Mouse (Mus musculus): Measurements from ENCODE around the gene Aup1. TPM values are rescaled to one million over a fixed set of nuclear protein-coding genes. Genes with fewer than 3 reads are reported as not detected.

The Aup1 gene
- polyA plus RNA-seq, 1 experiment from 2014 or later, result 112 TPM

DNA sequence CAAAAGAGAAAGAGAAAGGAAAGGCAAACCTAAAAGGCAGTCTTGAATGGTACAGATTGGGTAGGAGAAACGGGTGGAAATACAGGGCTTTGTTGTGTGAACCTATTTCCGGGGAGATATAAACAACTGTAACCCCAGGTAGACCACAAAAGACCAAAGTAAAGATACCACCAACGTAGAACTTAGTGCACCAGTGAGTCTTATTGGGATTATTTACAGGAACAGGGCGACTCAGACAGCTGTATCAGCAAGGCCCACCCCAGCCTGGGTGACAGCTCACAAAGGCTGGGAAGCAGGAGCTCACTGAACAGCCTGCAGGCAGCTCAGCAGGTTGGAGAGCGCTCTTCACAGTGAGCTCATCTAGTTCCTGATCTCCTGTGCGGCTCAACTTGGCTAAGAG, 41.6 kb downstream of the Aup1 start:
- H3K9me3 ChIP-seq (ENCODE audit: control insufficient read depth, low read length), result no peaks in the 10 kb centered on the region
- 44% methylated on average over 6 of the region's 6 CpGs for WGBS

DNA sequence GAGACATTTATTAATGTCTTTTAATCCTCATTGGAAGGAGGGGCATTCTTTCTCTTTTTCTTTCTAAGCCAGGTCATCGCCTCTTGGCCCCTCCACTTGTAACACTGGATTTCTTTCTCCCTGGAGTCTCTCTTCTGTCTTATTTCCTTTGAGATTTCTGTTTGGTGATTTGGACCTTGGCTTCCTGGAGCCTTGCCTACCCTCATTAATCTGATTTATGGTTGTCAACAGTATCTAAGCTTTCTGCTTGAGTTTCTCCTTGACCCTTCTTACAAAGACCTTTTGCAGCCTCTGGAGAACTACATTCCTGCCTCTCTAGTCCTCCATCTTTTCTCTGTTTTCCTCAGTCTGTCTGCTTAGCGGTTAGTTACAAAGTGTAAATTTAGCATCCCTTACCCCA, 44.1 kb downstream of the Aup1 start:
- peaks cover 8% of the 10 kb centered on the region; the same call in 1 of the 2 replicates for H3K4me1 ChIP-seq (replicated peaks; ENCODE audit: control insufficient read depth, insufficient read depth, low read length)
- ATAC-seq (ENCODE audit: low FRiP score) (no peak), DNase-seq (ENCODE audit: low spot score) (no peak)
- no peak overlapping the region for H3K4me3 ChIP-seq (ENCODE audit: low read depth, low read length)
- 86% methylated on average over 2 of the region's 2 CpGs for WGBS
- H3K27ac ChIP-seq (ENCODE audit: low read depth, low read length), result no peak overlapping the region
- H3K36me3 ChIP-seq (ENCODE audit: control insufficient read depth, insufficient read depth, low read length), result no peaks in the 10 kb centered on the region
- no peak overlapping the region for H3K9ac ChIP-seq (ENCODE audit: low read depth, low read length)
- no peak overlapping the region for H3K4me2 ChIP-seq (replicated peaks; ENCODE audit: low read depth, low read length)
- no peaks in the 10 kb centered on the region for H3K9me3 ChIP-seq (ENCODE audit: control insufficient read depth, low read length)
- no peaks in the 10 kb centered on the region; the same call in 1 of the 2 replicates for H3K27me3 ChIP-seq (ENCODE audit: control insufficient read depth, insufficient read depth, low read length)

More for the DNA sequence above, 41.6 kb downstream of the Aup1 start:
- DNase-seq (ENCODE audit: low spot score) (no peak), ATAC-seq (ENCODE audit: low FRiP score) (no peak)
- no peak overlapping the region for H3K9ac ChIP-seq (ENCODE audit: low read depth, low read length)
- no peaks in the 10 kb centered on the region for H3K36me3 ChIP-seq (ENCODE audit: control insufficient read depth, insufficient read depth, low read length)
- H3K4me1 ChIP-seq (replicated peaks; ENCODE audit: control insufficient read depth, insufficient read depth, low read length), result no peaks in the 10 kb centered on the region
- H3K27me3 ChIP-seq (ENCODE audit: control insufficient read depth, insufficient read depth, low read length), result no peaks in the 10 kb centered on the region; the same call in 1 of the 2 replicates
- no peak overlapping the region for H3K4me2 ChIP-seq (replicated peaks; ENCODE audit: low read depth, low read length)
- no peak overlapping the region for H3K4me3 ChIP-seq (ENCODE audit: low read depth, low read length)
- H3K27ac ChIP-seq (ENCODE audit: low read depth, low read length), result no peak overlapping the region

DNA sequence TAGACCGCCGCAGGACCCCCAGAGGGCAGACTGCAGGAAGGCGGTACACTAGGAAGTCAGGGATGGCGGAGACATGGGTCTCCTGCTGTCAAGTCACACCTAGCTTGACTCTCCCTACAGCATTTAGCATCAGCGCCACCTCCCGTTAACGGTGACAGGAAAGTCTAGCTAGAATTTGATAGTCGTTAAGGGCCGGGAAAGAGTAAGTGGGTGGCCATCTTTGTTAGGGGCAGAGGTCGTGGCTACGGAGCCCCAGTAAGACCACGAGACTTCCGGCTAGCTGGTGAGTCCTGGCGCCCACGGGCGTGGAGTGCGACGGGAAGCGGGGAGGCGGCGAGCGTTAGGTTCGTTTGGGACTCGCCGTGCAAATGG, 47.0 kb downstream of the Aup1 start, which contains the start of the genes Ccdc142 and Gm42688:
Gene Ccdc142, plus strand, starts transcription at position 286 of the 372 bp plus-strand sequence.
Gene Gm42688, plus strand, starts transcription at position 302 of the 372 bp plus-strand sequence.
- peak; percentile 84 for DNase-seq (ENCODE audit: low spot score)
- Histone ChIP-seq H3K27me3 (ENCODE audit: control insufficient read depth, insufficient read depth, low read length) (no peaks in the 10 kb centered on the region), H3K4me3 (ENCODE audit: low read depth, low read length) (peak within 1 kb of the TSS; percentile 56), H3K36me3 (ENCODE audit: control insufficient read depth, insufficient read depth, low read length) (no peaks in the 10 kb centered on the region), H3K9me3 (ENCODE audit: control insufficient read depth, low read length) (no peaks in the 10 kb centered on the region), H3K9ac (ENCODE audit: low read depth, low read length) (peak within 1 kb of the TSS; percentile 76), H3K4me2 (replicated peaks; ENCODE audit: low read depth, low read length) (peak within 1 kb of the TSS; percentile 96), H3K27ac (ENCODE audit: low read depth, low read length) (peak within 1 kb of the TSS; percentile 64), H3K4me1 (replicated peaks; ENCODE audit: control insufficient read depth, insufficient read depth, low read length) (peaks cover 8% of the 10 kb centered on the region; the same call in 1 of the 2 replicates)
- peak; percentile 87 for ATAC-seq (ENCODE audit: low FRiP score)
- WGBS, result 1% methylated on average over 20 of the region's 25 CpGs

DNA sequence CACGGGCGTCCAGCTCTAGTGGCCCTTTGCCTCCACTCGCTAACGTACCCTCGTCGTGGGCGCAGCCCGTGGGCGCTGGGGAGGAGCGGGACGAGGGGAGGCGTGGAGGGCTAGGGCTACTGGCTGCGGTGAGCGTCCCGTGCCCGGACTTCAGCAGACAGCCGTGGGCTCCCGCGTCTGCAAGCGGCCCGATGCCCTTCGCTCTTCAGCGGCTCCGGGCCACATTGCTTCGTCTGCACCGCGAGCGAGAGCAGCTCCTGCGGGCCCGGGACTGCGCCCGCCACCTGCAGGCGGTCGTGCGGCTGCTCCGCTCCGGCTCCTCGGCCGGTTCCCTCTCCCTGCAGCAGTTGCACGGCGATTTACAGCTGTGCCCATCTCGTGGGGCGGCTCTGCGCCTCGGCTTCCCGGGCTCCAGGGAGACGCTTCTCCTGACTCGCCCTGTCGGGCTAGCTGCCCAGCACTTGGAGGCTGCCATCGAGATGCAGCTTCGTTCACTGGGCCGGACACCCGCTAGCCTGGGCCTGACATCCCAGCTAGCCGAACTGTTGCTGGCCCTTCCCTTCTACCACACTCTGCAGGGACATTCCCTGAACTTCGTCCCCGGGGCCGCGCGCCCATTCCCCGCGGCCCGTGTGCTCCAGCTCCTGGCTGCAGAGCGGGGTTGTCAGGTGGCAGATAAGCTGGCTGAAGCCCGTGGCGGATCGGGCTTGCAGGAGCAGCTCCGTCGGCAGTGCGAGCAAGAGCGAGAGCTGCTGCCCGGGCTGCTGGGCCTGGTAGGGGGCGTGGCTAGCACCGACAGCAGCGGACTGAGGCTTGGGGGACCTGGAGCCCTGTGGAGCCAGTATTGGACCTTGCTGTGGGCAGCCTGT, 47.6 kb downstream of the Aup1 start:
- ATAC-seq (ENCODE audit: low FRiP score), result peak; percentile 84
- H3K4me2 ChIP-seq (replicated peaks; ENCODE audit: low read depth, low read length), result peak overlapping the region; percentile 96
- WGBS, result under 1% methylated on average over 74 of the region's 74 CpGs

DNA sequence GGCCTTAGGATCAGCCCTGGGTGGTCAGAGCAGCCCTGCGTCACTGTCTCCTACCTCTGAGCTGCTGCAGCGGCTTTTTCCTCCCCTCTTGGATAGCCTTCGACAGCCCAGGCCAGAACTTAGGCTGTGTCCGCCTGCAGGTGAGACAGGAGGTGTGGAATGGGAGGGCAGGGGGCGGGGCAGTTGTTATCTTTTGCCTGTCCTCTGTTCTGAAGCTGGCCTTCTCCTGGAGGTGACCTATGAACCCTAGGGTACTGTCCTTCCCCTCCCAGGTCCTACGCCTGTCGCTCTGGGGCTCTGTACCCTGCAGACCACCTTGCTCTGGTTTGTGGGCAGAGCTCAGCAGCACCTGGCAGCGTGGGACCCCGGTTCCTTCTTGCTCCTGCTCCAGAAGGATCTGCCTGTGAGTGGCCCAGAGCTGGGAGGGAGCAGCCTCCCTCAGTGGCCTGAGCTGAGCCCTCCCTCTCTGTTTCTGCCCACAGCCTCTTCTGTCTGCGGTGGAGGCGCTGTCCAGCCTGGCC, 48.9 kb downstream of the Aup1 start:
- no peaks in the 10 kb centered on the region for H3K27me3 ChIP-seq (ENCODE audit: control insufficient read depth, insufficient read depth, low read length)
- no peaks in the 10 kb centered on the region for H3K9me3 ChIP-seq (ENCODE audit: control insufficient read depth, low read length)
- ATAC-seq (ENCODE audit: low FRiP score), result no peak
- no peak overlapping the region for H3K27ac ChIP-seq (ENCODE audit: low read depth, low read length)
- no peaks in the 10 kb centered on the region for H3K36me3 ChIP-seq (ENCODE audit: control insufficient read depth, insufficient read depth, low read length)
- DNase-seq (ENCODE audit: low spot score), result no peak
- no peak overlapping the region for H3K4me3 ChIP-seq (ENCODE audit: low read depth, low read length)
- H3K4me1 ChIP-seq (replicated peaks; ENCODE audit: control insufficient read depth, insufficient read depth, low read length), result peaks cover 11% of the 10 kb centered on the region; the same call in 1 of the 2 replicates
- no peak overlapping the region; the same call in 1 of the 2 replicates for H3K9ac ChIP-seq (ENCODE audit: low read depth, low read length)
- H3K4me2 ChIP-seq (replicated peaks; ENCODE audit: low read depth, low read length), result peak overlapping the region; percentile 96
- 49% methylated on average over 11 of the region's 11 CpGs for WGBS

More for the DNA sequence above, 47.6 kb downstream of the Aup1 start:
- peak overlapping the region; percentile 76 for H3K9ac ChIP-seq (ENCODE audit: low read depth, low read length)
- H3K36me3 ChIP-seq (ENCODE audit: control insufficient read depth, insufficient read depth, low read length), result no peaks in the 10 kb centered on the region
- DNase-seq (ENCODE audit: low spot score), result peak; percentile 70
- H3K4me1 ChIP-seq (replicated peaks; ENCODE audit: control insufficient read depth, insufficient read depth, low read length), result peaks cover 8% of the 10 kb centered on the region; the same call in 1 of the 2 replicates
- H3K27ac ChIP-seq (ENCODE audit: low read depth, low read length), result peak overlapping the region; percentile 64
- H3K4me3 ChIP-seq (ENCODE audit: low read depth, low read length), result peak overlapping the region; percentile 56
- H3K9me3 ChIP-seq (ENCODE audit: control insufficient read depth, low read length), result no peaks in the 10 kb centered on the region
- no peaks in the 10 kb centered on the region for H3K27me3 ChIP-seq (ENCODE audit: control insufficient read depth, insufficient read depth, low read length)

DNA sequence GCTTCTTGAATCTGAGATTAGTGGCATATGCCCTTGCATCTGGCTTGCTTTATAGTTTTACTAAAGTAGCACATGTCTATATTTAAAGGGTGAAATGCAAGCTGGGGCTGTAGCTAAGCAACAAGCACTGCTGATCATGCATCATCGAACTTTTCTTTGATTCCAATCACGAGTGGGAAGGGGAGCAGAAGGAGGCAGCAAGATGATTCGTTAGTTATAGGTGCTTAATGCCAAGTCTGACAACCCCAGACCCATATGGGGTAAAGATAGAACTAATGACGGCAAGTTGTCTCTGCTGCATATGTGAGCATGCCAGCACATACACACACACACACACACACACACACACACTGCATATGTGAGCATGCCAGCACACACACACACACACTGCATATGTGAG, 49.8 kb downstream of the Aup1 start:
- Histone ChIP-seq H3K4me3 (ENCODE audit: low read depth, low read length) (no peak overlapping the region), H3K9me3 (ENCODE audit: control insufficient read depth, low read length) (no peaks in the 10 kb centered on the region), H3K4me2 (replicated peaks; ENCODE audit: low read depth, low read length) (no peak overlapping the region), H3K4me1 (replicated peaks; ENCODE audit: control insufficient read depth, insufficient read depth, low read length) (peaks cover 12% of the 10 kb centered on the region; the same call in 1 of the 2 replicates), H3K27ac (ENCODE audit: low read depth, low read length) (no peak overlapping the region), H3K9ac (ENCODE audit: low read depth, low read length) (no peak overlapping the region), H3K27me3 (ENCODE audit: control insufficient read depth, insufficient read depth, low read length) (no peaks in the 10 kb centered on the region), H3K36me3 (ENCODE audit: control insufficient read depth, insufficient read depth, low read length) (no peaks in the 10 kb centered on the region)
- DNase-seq (ENCODE audit: low spot score), result no peak
- ATAC-seq (ENCODE audit: low FRiP score), result no peak
- 83% methylated on average over 4 of the region's 4 CpGs for WGBS

MicroRNAs encoded within 50 kb of the gene (microRNA counts, 519-probe panel; counts per million panel counts)
- not detected for microRNA mmu-miR-3470a+mmu-miR-3470b

Other genes starting within 250 kb of the Aup1 start
- 1.7 and 2.0 TPM in 2 replicates for gene Sema4f, start 114.8 kb upstream of the Aup1 start, polyA plus RNA-seq (2014; fragmentation: Nextera tagmentation; extraction: Ambion mirVana)
- 0.22 TPM in 1 of 2 replicates, not detected in the other for gene M1ap, start 107.6 kb upstream of the Aup1 start, polyA plus RNA-seq (2014; fragmentation: Nextera tagmentation; extraction: Ambion mirVana)
- gene Dok1, start 21.1 kb upstream of the Aup1 start, polyA plus RNA-seq (2014; fragmentation: Nextera tagmentation; extraction: Ambion mirVana), result 4.5 and 6.6 TPM in 2 replicates
- 7.1 and 7.7 TPM in 2 replicates for gene Loxl3, start 20.3 kb upstream of the Aup1 start, polyA plus RNA-seq (2014; fragmentation: Nextera tagmentation; extraction: Ambion mirVana)
- gene Htra2, start 752 bp downstream of the Aup1 start, polyA plus RNA-seq (2014; fragmentation: Nextera tagmentation; extraction: Ambion mirVana), result 31.7 and 33.9 TPM in 2 replicates
- gene Dqx1, start 3.3 kb downstream of the Aup1 start, polyA plus RNA-seq (2014; fragmentation: Nextera tagmentation; extraction: Ambion mirVana), result 0.81 and 0.93 TPM in 2 replicates
- 5.2 and 9.4 TPM in 2 replicates for gene Tlx2, start 15.8 kb downstream of the Aup1 start, polyA plus RNA-seq (2014; fragmentation: Nextera tagmentation; extraction: Ambion mirVana)
- 38.1 and 39.8 TPM in 2 replicates for gene Pcgf1, start 23.3 kb downstream of the Aup1 start, polyA plus RNA-seq (2014; fragmentation: Nextera tagmentation; extraction: Ambion mirVana)
- 0.38 TPM in 1 of 2 replicates, not detected in the other for gene Lbx2, start 31.8 kb downstream of the Aup1 start, polyA plus RNA-seq (2014; fragmentation: Nextera tagmentation; extraction: Ambion mirVana)
- 0.91 and 1.0 TPM in 2 replicates for gene Ccdc142, start 47.1 kb downstream of the Aup1 start, polyA plus RNA-seq (2014; fragmentation: Nextera tagmentation; extraction: Ambion mirVana)
- gene Gm42688, start 47.1 kb downstream of the Aup1 start, polyA plus RNA-seq (2014; fragmentation: Nextera tagmentation; extraction: Ambion mirVana), result 1.9 TPM in 2 replicates
- gene Mrpl53, start 54.5 kb downstream of the Aup1 start, polyA plus RNA-seq (2014; fragmentation: Nextera tagmentation; extraction: Ambion mirVana), result 127 TPM in 2 replicates
- gene Mogs, start 61.0 kb downstream of the Aup1 start, polyA plus RNA-seq (2014; fragmentation: Nextera tagmentation; extraction: Ambion mirVana), result 17.1 and 20.2 TPM in 2 replicates
- gene Wbp1, start 67.0 kb downstream of the Aup1 start, polyA plus RNA-seq (2014; fragmentation: Nextera tagmentation; extraction: Ambion mirVana), result 160 and 179 TPM in 2 replicates
- 18.5 and 21.3 TPM in 2 replicates for gene Ino80b, start 70.9 kb downstream of the Aup1 start, polyA plus RNA-seq (2014; fragmentation: Nextera tagmentation; extraction: Ambion mirVana)
- 17.7 and 18.3 TPM in 2 replicates for gene Rtkn, start 80.9 kb downstream of the Aup1 start, polyA plus RNA-seq (2014; fragmentation: Nextera tagmentation; extraction: Ambion mirVana)
- 12.3 and 13.8 TPM in 2 replicates for gene Wdr54, start 101.9 kb downstream of the Aup1 start, polyA plus RNA-seq (2014; fragmentation: Nextera tagmentation; extraction: Ambion mirVana)
- gene 1700003E16Rik, start 101.9 kb downstream of the Aup1 start, polyA plus RNA-seq (2014; fragmentation: Nextera tagmentation; extraction: Ambion mirVana), result 3.7 TPM in 2 replicates
- 75.1 and 81.6 TPM in 2 replicates for gene Dctn1, start 111.4 kb downstream of the Aup1 start, polyA plus RNA-seq (2014; fragmentation: Nextera tagmentation; extraction: Ambion mirVana)
- 2.5 and 3.1 TPM in 2 replicates for gene Slc4a5, start 165.3 kb downstream of the Aup1 start, polyA plus RNA-seq (2014; fragmentation: Nextera tagmentation; extraction: Ambion mirVana)